Comparison of ENCODE assay signal across 10 mouse cellular contexts in genomic region chr7:19184758-19185157, GRCm38 (mm10). TPM values are rescaled to one million over a fixed set of nuclear protein-coding genes. Genes with fewer than 3 reads are reported as not detected.
DNase-seq lines count a peak whose midpoint lies in the region; ATAC-seq and TF ChIP-seq lines count a peak whose summit lies in the region.
"Had no signal": no experiment of that assay in that cellular context is flagged by ENCODE, and none has a peak within 500 bp of the region (broad histone marks: within the 10 kb centered on the region; RNA-seq: fewer than 3 reads in every experiment).

No protein-coding gene starts in this region.

- H3K27ac ChIP-seq in layer of hippocampus, adult 2 months, result peak overlapping the region; percentile 49
- H3K27ac ChIP-seq in forebrain, embryonic 10.5 days, result peak overlapping the region; percentile 70; the same call in 1 of the 2 replicates
- peak overlapping the region; percentile 56 for H3K27ac ChIP-seq in neural tube, embryonic 14.5 days (ENCODE audit: low read depth, low read length)

- DNase-seq in layer of hippocampus, adult 2 months (ENCODE audit: low spot score in 2 of 2), result no peak
- DNase-seq in layer of hippocampus, adult 9-10 months (ENCODE audit: low spot score), result no peak
- no peak for DNase-seq in forebrain, embryonic 10.5 days (ENCODE audit: extremely low spot score, low spot score)
- peak; percentile 41 for DNase-seq in kidney, adult 11 months
- DNase-seq in frontal cortex, postnatal 14 days (ENCODE audit: low spot score in 2 of 2), result no peak
- no peak for DNase-seq in adrenal gland, postnatal 25 days
- DNase-seq: layer of hippocampus, postnatal 36 days had no signal

- H3K9ac ChIP-seq in neural tube, embryonic 14.5 days (replicated peaks; ENCODE audit: low read depth, low read length), result no peak overlapping the region

- H3K9me3 ChIP-seq in forebrain, embryonic 10.5 days, result no peaks in the 10 kb centered on the region
- H3K9me3 ChIP-seq in neural tube, embryonic 14.5 days (ENCODE audit: control insufficient read depth, low read length), result no peaks in the 10 kb centered on the region

- peaks cover 13% of the 10 kb centered on the region for H3K27me3 ChIP-seq in forebrain, embryonic 10.5 days (ENCODE audit: poor library complexity, severe bottlenecking)
- 0 out of 2 replicates have a peak, but pooled peaks cover under 1% of the 10 kb centered on the region for H3K27me3 ChIP-seq in neural tube, embryonic 14.5 days (ENCODE audit: control insufficient read depth, insufficient read depth, low read length)

- H3K4me2 ChIP-seq in neural tube, embryonic 14.5 days (ENCODE audit: low read depth, low read length), result no peak overlapping the region

- TF ChIP-seq CTCF in layer of hippocampus, adult 2 months (conservative IDR thresholded peaks at IDR 0.05), result no peak

- 89% methylated on average over 6 of the region's 6 CpGs for WGBS in forebrain, embryonic 10.5 days
- 40% methylated on average over 6 of the region's 6 CpGs for WGBS in neural tube, embryonic 14.5 days

- H3K36me3 ChIP-seq in forebrain, embryonic 10.5 days (replicated peaks), result peaks cover 41% of the 10 kb centered on the region
- H3K36me3 ChIP-seq in neural tube, embryonic 14.5 days (ENCODE audit: control insufficient read depth, insufficient read depth, low read length), result peaks cover 31% of the 10 kb centered on the region

- no peak overlapping the region for H3K4me3 ChIP-seq in layer of hippocampus, adult 2 months
- H3K4me3 ChIP-seq in forebrain, embryonic 10.5 days, result 0 out of 2 replicates have a peak overlapping the region, but pooled peaks have one; percentile 5
- no peak overlapping the region for H3K4me3 ChIP-seq in neural tube, embryonic 14.5 days (ENCODE audit: low read depth, low read length)

- H3K4me1 ChIP-seq in forebrain, embryonic 10.5 days, result peaks cover 36% of the 10 kb centered on the region
- peaks cover 8% of the 10 kb centered on the region; the same call in 1 of the 2 replicates for H3K4me1 ChIP-seq in neural tube, embryonic 14.5 days (ENCODE audit: control insufficient read depth, insufficient read depth, low read length)

- ATAC-seq in neural tube, embryonic 14.5 days (ENCODE audit: low read depth), result peak; percentile 42; the same call in 1 of the 2 replicates
- ATAC-seq in megakaryocyte progenitor cell, adult 5-6 weeks (replicated peaks; ENCODE audit: poor library complexity), result no peak

RNA-seq across cellular contexts. Expression of gene Eml2, which starts 8.5 kb away (rescaled TPM):
- 100 to 1,000 TPM; 159 to 162 TPM for total RNA-seq in layer of hippocampus, adult 2 months (2021)
- 5.3 and 6.4 TPM in 2 replicates for polyA plus RNA-seq in forebrain, embryonic 10.5 days (2016; fragmentation: Nextera tagmentation; extraction: Ambion mirVana)
- 3.5 and 4.0 TPM in 2 replicates for polyA plus RNA-seq in neural tube, embryonic 14.5 days (2014; fragmentation: Nextera tagmentation; extraction: Ambion mirVana)
- 4.3 and 5.5 TPM in 2 replicates for total RNA-seq in megakaryocyte progenitor cell, adult 5-6 weeks (2015)
- 8.0 and 15.1 TPM in 2 replicates for total RNA-seq in megakaryocyte progenitor cell, adult 5-6 weeks (2017)
- 36.3 and 66.2 TPM in 2 replicates for total RNA-seq in adrenal gland, postnatal 25 days (2021)

RNA-seq across cellular contexts. Expression of gene Gipr, which starts 18.8 kb away (rescaled TPM):
- 1 to 10 TPM in 1 of 2 experiments, under 1 TPM in 1; 0.87 to 1.2 TPM for total RNA-seq in layer of hippocampus, adult 2 months (2021)
- polyA plus RNA-seq in forebrain, embryonic 10.5 days (2016; fragmentation: Nextera tagmentation; extraction: Ambion mirVana), result 0.22 and 0.25 TPM in 2 replicates
- polyA plus RNA-seq in neural tube, embryonic 14.5 days (2014; fragmentation: Nextera tagmentation; extraction: Ambion mirVana), result 0.75 and 1.8 TPM in 2 replicates
- not detected in 2 replicates for total RNA-seq in megakaryocyte progenitor cell, adult 5-6 weeks (2015)
- total RNA-seq in megakaryocyte progenitor cell, adult 5-6 weeks (2017), result not detected in 2 replicates
- total RNA-seq in adrenal gland, postnatal 25 days (2021), result 0.27 and 0.43 TPM in 2 replicates
- total RNA-seq: gastrocnemius, adult 18-20 months had no signal

RNA-seq across cellular contexts. Expression of gene Gpr4, which starts 27.6 kb away (rescaled TPM):
- 1 to 10 TPM; 1.6 to 2.5 TPM for total RNA-seq in layer of hippocampus, adult 2 months (2021)
- 1.6 and 2.0 TPM in 2 replicates for polyA plus RNA-seq in forebrain, embryonic 10.5 days (2016; fragmentation: Nextera tagmentation; extraction: Ambion mirVana)
- polyA plus RNA-seq in neural tube, embryonic 14.5 days (2014; fragmentation: Nextera tagmentation; extraction: Ambion mirVana), result 2.9 and 3.4 TPM in 2 replicates
- 0.12 TPM in 1 of 2 replicates, not detected in the other for total RNA-seq in megakaryocyte progenitor cell, adult 5-6 weeks (2015)
- total RNA-seq in megakaryocyte progenitor cell, adult 5-6 weeks (2017), result not detected in 2 replicates
- 6.2 and 7.5 TPM in 2 replicates for total RNA-seq in adrenal gland, postnatal 25 days (2021)

RNA-seq across cellular contexts. Expression of gene Snrpd2, which starts 35.2 kb away (rescaled TPM):
- total RNA-seq in layer of hippocampus, adult 2 months (2021), result 10 to 100 TPM; 76.0 to 80.5 TPM
- polyA plus RNA-seq in forebrain, embryonic 10.5 days (2016; fragmentation: Nextera tagmentation; extraction: Ambion mirVana), result 183 and 193 TPM in 2 replicates
- polyA plus RNA-seq in neural tube, embryonic 14.5 days (2014; fragmentation: Nextera tagmentation; extraction: Ambion mirVana), result 94.1 and 110 TPM in 2 replicates
- total RNA-seq in megakaryocyte progenitor cell, adult 5-6 weeks (2015), result 106 and 117 TPM in 2 replicates
- 78.6 and 83.9 TPM in 2 replicates for total RNA-seq in megakaryocyte progenitor cell, adult 5-6 weeks (2017)
- 90.5 and 99.0 TPM in 2 replicates for total RNA-seq in adrenal gland, postnatal 25 days (2021)

RNA-seq across cellular contexts. Expression of gene Qpctl, which starts 35.7 kb away (rescaled TPM):
- 10 to 100 TPM; 17.6 to 18.4 TPM for total RNA-seq in layer of hippocampus, adult 2 months (2021)
- polyA plus RNA-seq in forebrain, embryonic 10.5 days (2016; fragmentation: Nextera tagmentation; extraction: Ambion mirVana), result 14.7 and 16.0 TPM in 2 replicates
- 18.6 and 21.2 TPM in 2 replicates for polyA plus RNA-seq in neural tube, embryonic 14.5 days (2014; fragmentation: Nextera tagmentation; extraction: Ambion mirVana)
- 6.5 and 6.9 TPM in 2 replicates for total RNA-seq in megakaryocyte progenitor cell, adult 5-6 weeks (2015)
- 3.4 and 5.6 TPM in 2 replicates for total RNA-seq in megakaryocyte progenitor cell, adult 5-6 weeks (2017)
- 15.4 and 20.3 TPM in 2 replicates for total RNA-seq in adrenal gland, postnatal 25 days (2021)
